Mouse (Mus musculus) cortical plate, adult 2 months (tissue): ENCODE results near the gene Efcab1.

Source experiments
- CTCF ChIP-seq: fragments of 200-500 bp; IDR thresholded peaks from 2 replicates; pipeline ENCODE4 v1.5.1; 2011; ENCODE audit warnings: mild to moderate bottlenecking, control low read depth, low read length; ENCODE audit not compliant: insufficient read depth; ENCODE audit errors: extremely low read depth
- POLR2A ChIP-seq: fragments of 200-500 bp; IDR thresholded peaks from 2 replicates; pipeline ENCODE4 v1.6.1; 2011; ENCODE audit warnings: mild to moderate bottlenecking, low read length, control low read depth; ENCODE audit not compliant: insufficient read depth; ENCODE audit errors: extremely low read depth

- no peak for TF ChIP-seq CTCF
- no peak for TF ChIP-seq POLR2A
These were observed 83.3 kb downstream of the Efcab1 start for GRCm38 (mm10) chr16:14989614-14990268.
